Mouse (Mus musculus) brown adipose tissue, adult 24 weeks (tissue): ENCODE data around the gene Ccsap. TPM values are rescaled to one million over a fixed set of nuclear protein-coding genes. Genes with fewer than 3 reads are reported as not detected.

Source experiments
- H3K27ac ChIP-seq: fragments of 200-500 bp; replicated peaks from 2 replicates; pipeline ENCODE4 v1.5.1; 2012; ENCODE audit warnings: low read depth, mild to moderate bottlenecking, low read length
- H3K4me1 ChIP-seq: fragments of 200-500 bp; 2 replicates; pipeline ENCODE4 v1.6.1; 2012; ENCODE audit warnings: low read length, mixed read lengths; ENCODE audit not compliant: control insufficient read depth, insufficient read depth, insufficient read length
- H3K4me3 ChIP-seq: fragments of 200-500 bp; 2 replicates; pipeline ENCODE4 v1.5.1; 2012; ENCODE audit warnings: low read depth, mild to moderate bottlenecking, low read length, moderate library complexity; ENCODE audit not compliant: insufficient read depth
- polyA plus RNA-seq: library from polyadenylated mRNA; stranded (reverse); fragments of >200 nt; gene quantifications from 2 replicates; pipeline ENCODE4 v1.2.4, GENCODE M21; 2012; ENCODE audit not compliant: missing spikeins, insufficient read depth, insufficient read length

The Ccsap gene
- polyA plus RNA-seq, 1 experiment, result not detected

DNA sequence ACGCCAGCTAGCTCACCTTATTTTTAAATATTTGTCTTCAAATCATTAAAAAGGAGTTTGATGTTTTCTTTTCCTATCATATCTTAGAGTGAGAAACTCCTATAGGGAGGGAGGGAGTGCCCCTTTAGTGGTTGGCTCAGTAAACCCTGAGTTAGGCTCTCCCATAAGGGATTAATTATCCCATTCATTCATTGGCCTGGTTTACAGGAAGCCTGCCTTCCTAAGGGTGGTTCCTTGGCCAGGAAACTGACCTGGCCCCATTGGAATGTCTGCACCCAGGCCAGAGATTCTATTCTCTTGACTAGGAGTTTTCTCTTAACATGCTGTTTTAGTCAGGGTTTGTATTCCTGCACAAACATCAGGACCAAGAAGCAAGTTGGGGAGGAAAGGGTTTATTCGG, 27.9 kb upstream of the Ccsap start:
- no peak overlapping the region for H3K27ac ChIP-seq
- H3K4me3 ChIP-seq, result no peak overlapping the region
- H3K4me1 ChIP-seq, result no peaks in the 10 kb centered on the region

DNA sequence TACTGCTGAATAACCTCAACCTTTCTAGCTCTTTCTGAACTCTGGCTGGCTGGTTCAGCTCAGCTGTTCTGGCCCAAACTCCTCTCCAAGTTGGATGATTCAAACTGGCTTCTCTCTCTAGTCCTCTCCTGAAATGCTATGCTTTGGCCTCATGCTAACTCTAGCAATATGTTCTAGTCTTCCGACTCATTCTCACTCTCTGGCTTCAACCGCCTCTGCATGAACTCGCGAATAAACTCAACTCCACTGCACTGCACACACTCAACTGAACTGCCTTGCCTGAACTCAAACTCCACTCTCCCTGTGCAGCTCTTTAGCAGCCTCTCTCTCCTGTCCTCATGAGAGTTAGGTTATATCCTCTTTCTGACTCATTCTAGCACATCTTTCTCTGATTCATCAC, 27.2 kb upstream of the Ccsap start:
- no peak overlapping the region for H3K27ac ChIP-seq
- H3K4me3 ChIP-seq, result no peak overlapping the region
- no peaks in the 10 kb centered on the region for H3K4me1 ChIP-seq

DNA sequence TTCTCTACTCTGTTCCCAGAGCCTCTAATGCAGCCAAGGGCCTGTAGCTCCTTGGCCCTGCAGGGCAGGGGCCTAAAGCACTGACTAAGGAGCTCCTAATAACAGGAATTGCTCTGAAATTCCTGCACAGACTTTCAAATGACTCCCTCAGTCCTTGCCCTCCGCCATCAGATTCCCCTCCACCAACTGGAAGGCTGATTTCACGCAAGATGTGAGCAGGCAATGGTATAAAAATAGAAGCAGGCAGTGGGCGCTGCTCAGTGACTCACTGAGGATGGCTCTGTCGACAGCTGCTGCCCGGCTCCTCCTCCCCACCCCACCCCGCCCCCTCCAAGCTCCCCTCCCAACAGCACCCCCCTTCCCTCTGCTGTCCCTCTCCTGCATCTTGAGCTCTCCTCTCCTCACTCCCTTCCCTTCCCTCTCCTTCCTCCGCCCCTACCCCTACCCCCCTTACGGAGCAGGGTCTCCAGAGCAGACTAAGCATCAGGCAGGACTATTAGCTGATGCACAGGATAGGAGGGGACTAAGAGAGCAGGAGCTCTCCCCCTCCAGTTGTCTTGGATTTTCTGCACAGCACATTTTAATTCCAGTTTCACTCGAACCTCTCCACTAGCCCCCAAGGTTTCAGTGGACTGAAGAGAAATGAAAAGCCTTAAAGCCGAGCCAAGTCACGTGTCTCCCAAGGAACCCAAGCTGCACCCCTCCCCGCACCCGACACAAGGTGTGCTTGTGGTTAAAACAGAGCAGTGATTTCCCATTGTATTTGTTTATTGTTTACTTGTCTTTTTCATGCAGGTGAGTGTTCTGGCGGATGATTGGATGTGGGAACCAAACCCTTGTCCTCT, 24.9 kb upstream of the Ccsap start:
- Histone ChIP-seq H3K4me3 (no peak overlapping the region), H3K4me1 (no peaks in the 10 kb centered on the region), H3K27ac (no peak overlapping the region)

- H3K4me3 ChIP-seq, result no peak overlapping the region
- H3K27ac ChIP-seq, result no peak overlapping the region
- H3K4me1 ChIP-seq, result no peaks in the 10 kb centered on the region
Observed at GRCm38 (mm10) chr8:123883094-123883493, 23.1 kb upstream of the Ccsap start.

DNA sequence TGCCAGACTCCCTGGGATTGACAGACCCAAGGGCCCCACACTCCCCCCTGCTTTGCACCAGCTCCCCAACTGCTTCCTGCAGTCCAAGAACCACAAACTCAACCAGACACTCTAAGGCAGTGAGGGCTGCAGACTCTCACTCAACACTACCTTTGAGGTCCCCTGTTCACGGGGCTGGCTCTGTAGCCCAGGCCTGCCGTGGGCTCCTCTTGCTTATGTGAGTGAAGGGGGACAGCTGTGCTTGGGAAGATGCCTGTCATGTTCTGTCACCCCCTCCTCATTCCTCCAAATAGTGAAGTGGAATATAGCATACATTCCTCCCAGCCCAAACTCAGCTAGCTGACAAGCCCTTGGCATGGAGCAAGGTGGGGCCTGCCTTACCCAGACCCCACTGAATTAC, 22.4 kb upstream of the Ccsap start:
- no peak overlapping the region; the same call in 1 of the 2 replicates for H3K4me3 ChIP-seq
- H3K27ac ChIP-seq, result no peak overlapping the region
- no peaks in the 10 kb centered on the region for H3K4me1 ChIP-seq

DNA sequence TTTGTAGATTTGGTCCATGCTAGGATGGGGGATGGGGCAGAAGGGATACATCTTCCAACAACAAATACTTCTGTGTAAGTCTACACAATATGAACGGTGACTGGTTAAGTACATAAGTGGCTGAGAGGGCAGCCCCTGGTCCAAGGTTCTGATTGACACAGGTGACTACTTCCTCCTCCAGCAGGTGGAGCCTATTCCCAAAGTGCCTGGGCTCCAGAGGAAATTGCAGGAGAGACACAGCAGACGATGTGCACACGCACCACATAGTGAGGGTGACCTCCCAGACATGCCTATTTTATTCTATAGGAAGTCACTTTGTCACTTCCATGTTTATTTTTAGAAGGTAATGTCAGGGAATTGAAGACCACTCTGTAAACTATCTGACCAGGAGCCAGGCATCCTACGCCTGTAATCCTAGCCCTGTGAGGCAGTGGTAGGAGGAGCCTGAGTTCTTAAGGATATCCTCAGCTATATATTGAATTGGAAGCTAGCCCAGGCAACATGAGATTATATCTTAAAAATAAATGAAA, 20.9 kb upstream of the Ccsap start:
- Histone ChIP-seq H3K4me1 (no peaks in the 10 kb centered on the region), H3K4me3 (no peak overlapping the region), H3K27ac (no peak overlapping the region)

- Histone ChIP-seq H3K4me3 (no peak overlapping the region), H3K4me1 (no peaks in the 10 kb centered on the region), H3K27ac (no peak overlapping the region)
Observed at GRCm38 (mm10) chr8:123880271-123880670, 20.3 kb upstream of the Ccsap start.

- H3K4me1 ChIP-seq, result no peaks in the 10 kb centered on the region
- no peak overlapping the region for H3K4me3 ChIP-seq
- no peak overlapping the region for H3K27ac ChIP-seq
Observed at GRCm38 (mm10) chr8:123877865-123878264, 17.9 kb upstream of the Ccsap start.

DNA sequence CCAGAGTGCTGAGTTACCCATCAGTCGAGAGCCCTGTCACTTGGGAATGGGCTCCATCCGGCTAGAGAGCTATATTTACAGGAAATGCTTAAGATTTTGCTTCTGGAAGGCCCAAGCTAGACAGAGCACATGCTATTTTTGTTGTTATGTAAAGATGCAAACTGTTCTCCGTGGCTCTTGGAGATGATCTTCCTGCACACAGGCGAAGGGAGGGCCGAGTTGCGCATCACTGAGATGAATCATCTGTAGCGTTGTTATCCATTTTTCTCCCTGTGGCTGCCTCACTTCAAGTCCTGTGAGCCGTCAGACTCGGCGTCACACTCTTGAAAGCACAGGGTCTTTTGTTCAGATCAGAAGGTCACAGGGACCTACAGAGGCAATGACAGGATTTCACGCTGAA, 14.3 kb upstream of the Ccsap start:
- Histone ChIP-seq H3K4me3 (no peak overlapping the region), H3K4me1 (no peaks in the 10 kb centered on the region), H3K27ac (no peak overlapping the region)

DNA sequence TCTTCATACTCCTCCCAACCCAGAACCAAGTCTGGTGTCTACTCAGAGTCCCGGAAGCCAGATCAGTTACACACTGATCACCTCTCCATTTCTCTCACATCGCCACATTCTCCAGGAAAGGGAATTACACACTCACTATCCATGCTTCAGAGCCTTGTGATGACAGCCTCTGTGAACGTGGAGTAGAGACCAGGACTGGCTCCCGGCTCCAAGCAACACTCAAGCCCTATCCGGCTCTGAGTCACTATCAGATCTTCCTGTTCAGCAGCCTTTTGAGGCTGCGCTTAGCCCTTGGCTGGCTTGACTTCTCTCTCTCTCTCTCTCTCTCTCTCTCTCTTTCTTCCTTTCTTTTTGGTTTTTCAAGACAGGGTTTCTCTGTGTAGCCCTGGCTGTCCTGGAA, 13.4 kb upstream of the Ccsap start:
- Histone ChIP-seq H3K27ac (no peak overlapping the region), H3K4me1 (no peaks in the 10 kb centered on the region), H3K4me3 (no peak overlapping the region)

DNA sequence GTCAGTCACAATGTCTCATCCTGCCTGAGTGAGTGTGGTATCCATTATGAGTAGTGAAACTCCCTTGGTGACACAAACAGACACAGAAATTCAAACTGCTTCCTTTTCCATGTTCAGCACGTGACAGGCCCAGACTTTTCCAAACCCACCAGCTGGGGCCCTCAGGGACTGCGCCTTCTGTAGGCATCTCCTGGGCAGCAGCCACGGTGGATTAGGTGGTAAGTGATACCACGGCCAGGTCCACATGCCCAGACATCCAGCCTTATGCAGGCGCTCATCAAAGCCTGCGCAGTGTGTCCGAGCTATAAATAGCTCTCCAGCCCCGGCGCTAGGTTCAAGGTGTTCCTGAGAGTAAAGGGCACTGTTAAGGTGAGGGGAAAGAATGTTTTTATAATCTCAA, 12.0 kb upstream of the Ccsap start:
- Histone ChIP-seq H3K4me3 (no peak overlapping the region), H3K27ac (no peak overlapping the region), H3K4me1 (no peaks in the 10 kb centered on the region)

GRCm38 (mm10) chr8:123866971-123867370, 7.0 kb upstream of the Ccsap start:
- no peaks in the 10 kb centered on the region for H3K4me1 ChIP-seq
- no peak overlapping the region for H3K4me3 ChIP-seq
- no peak overlapping the region for H3K27ac ChIP-seq

- H3K4me1 ChIP-seq, result no peaks in the 10 kb centered on the region
- H3K27ac ChIP-seq, result no peak overlapping the region
- no peak overlapping the region for H3K4me3 ChIP-seq
Observed at GRCm38 (mm10) chr8:123865786-123866185, 5.8 kb upstream of the Ccsap start.

- Histone ChIP-seq H3K27ac (no peak overlapping the region), H3K4me3 (no peak overlapping the region; the same call in 1 of the 2 replicates), H3K4me1 (no peaks in the 10 kb centered on the region)
Observed at GRCm38 (mm10) chr8:123860386-123860785, 377 bp upstream of the Ccsap start.

DNA sequence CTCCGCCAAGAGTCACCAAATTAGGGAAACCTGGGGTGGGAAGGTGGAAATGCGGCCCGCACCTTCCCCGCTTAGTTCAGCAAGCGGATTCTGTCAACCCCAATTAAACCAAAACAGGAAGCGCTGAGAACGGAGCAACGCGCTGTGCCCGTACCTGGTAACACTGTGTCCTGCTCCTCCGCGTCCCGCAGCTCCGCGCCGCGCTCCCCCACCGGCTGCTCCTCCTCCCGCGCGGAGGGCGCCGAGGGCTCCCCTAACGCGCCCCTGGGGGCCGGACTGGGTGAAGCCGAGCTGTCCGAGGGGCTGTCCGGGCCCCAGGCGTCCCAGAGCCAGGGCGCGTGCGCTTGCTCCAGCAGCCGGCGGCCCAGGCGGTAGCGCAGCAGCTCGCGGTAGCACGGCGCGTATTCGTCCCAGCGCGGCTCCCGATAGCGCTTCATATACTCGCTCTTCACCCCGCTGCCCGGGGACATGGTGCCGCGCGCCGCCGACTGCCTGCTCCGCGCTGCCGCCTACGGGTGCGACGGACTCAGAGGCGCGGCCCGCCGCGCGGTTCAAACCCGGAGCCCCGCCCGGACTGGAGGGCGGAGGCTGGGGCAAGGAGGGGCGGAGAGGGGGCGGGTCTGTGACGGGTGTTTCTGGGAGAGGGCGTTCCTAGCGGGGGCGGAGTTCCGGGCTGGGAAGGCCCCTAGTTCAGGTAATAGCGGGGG, 915 bp downstream of the Ccsap start:
- Histone ChIP-seq H3K4me3 (peak overlapping the region; percentile 83), H3K4me1 (no peaks in the 10 kb centered on the region), H3K27ac (no peak overlapping the region)

GRCm38 (mm10) chr8:123858574-123858940, 1.5 kb downstream of the Ccsap start:
- Histone ChIP-seq H3K4me3 (peak overlapping the region; percentile 67), H3K27ac (no peak overlapping the region)

More at GRCm38 (mm10) chr8:123858574-123858940, 1.5 kb downstream of the Ccsap start:
- no peaks in the 10 kb centered on the region for H3K4me1 ChIP-seq
